In genomic region chrX:82987683-82988082, GRCm38 (mm10) we compare ENCODE assay signal across 17 mouse cellular contexts. TPM values are rescaled to one million over a fixed set of nuclear protein-coding genes. Genes with fewer than 3 reads are reported as not detected.
"Had no signal": no experiment of that assay in that cellular context is flagged by ENCODE, and none has a peak within 500 bp of the region (broad histone marks: within the 10 kb centered on the region; RNA-seq: fewer than 3 reads in every experiment).

No protein-coding gene starts in this region.

- H3K36me3 ChIP-seq: limb, embryonic 15.5 days; liver, embryonic 12.5 days; lung, embryonic 15.5 days; midbrain, embryonic 10.5 days; midbrain, embryonic 15.5 days; neural tube, embryonic 12.5 days had no signal

- H3K4me2 ChIP-seq: limb, embryonic 15.5 days; liver, embryonic 12.5 days; lung, embryonic 15.5 days; midbrain, embryonic 15.5 days; neural tube, embryonic 12.5 days had no signal

- H3K9me3 ChIP-seq: limb, embryonic 15.5 days; liver, embryonic 12.5 days; lung, embryonic 15.5 days; midbrain, embryonic 10.5 days; midbrain, embryonic 15.5 days; neural tube, embryonic 12.5 days had no signal

- ATAC-seq: liver, embryonic 12.5 days; midbrain, embryonic 15.5 days had no signal

- H3K27me3 ChIP-seq: limb, embryonic 15.5 days; liver, embryonic 12.5 days; lung, embryonic 15.5 days; midbrain, embryonic 15.5 days; neural tube, embryonic 12.5 days had no signal

- DNase-seq: kidney, adult 9 months; kidney, postnatal 36 days; layer of hippocampus, adult 9-11 months; layer of hippocampus, postnatal 36 days; lung, postnatal 4 days; right cerebral cortex, postnatal 4 days; spleen, adult 18-20 months; thymus, adult 18-20 months; thymus, postnatal 14 days had no signal

- H3K4me3 ChIP-seq: limb, embryonic 15.5 days; liver, embryonic 12.5 days; lung, embryonic 15.5 days; midbrain, embryonic 10.5 days; midbrain, embryonic 15.5 days; neural tube, embryonic 12.5 days had no signal

- H3K27ac ChIP-seq: kidney, postnatal 0 days; limb, embryonic 15.5 days; liver, embryonic 12.5 days; lung, embryonic 15.5 days; midbrain, embryonic 10.5 days; midbrain, embryonic 15.5 days; neural tube, embryonic 12.5 days had no signal

- H3K4me1 ChIP-seq: limb, embryonic 15.5 days; liver, embryonic 12.5 days; lung, embryonic 15.5 days; midbrain, embryonic 10.5 days; midbrain, embryonic 15.5 days; neural tube, embryonic 12.5 days had no signal

- H3K9ac ChIP-seq: limb, embryonic 15.5 days; liver, embryonic 12.5 days; lung, embryonic 15.5 days; midbrain, embryonic 15.5 days; neural tube, embryonic 12.5 days had no signal

RNA-seq across cellular contexts. Expression of gene Dmd, which starts 39.0 kb away (rescaled TPM):
- total RNA-seq: monocyte, adult 5-6 weeks had no signal
